In the genomic region with DNA sequence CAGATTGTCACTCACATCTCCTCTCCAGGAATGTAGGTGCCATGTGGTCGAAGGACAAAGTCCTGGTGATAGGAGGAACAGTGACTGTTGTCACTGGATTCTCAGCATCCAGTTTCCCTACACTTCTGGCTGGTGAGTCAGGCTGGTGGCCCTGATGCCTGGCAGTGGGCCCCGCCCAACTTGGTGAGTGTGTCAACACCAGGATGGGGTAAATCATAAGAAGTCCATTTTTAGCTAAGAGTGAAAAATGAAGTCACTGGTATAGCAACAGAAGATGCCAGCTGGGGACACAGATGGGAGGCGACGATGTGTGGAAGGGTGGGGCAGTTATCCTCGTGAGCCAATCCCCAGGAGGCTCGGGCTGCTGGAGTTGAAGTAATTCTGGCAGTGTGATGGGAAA, we compare ENCODE assay signal across 9 mouse cellular contexts. TPM values are rescaled to one million over a fixed set of nuclear protein-coding genes. Genes with fewer than 3 reads are reported as not detected.
DNase-seq lines count a peak whose midpoint lies in the region; ATAC-seq lines count a peak whose summit lies in the region.
"Had no signal": no experiment of that assay in that cellular context is flagged by ENCODE, and none has a peak within 500 bp of the region (broad histone marks: within the 10 kb centered on the region; RNA-seq: fewer than 3 reads in every experiment).

No protein-coding gene starts in this region.

- no peak overlapping the region for H3K9ac ChIP-seq in heart, embryonic 11.5 days (ENCODE audit: low read depth, low read length)
- no peak overlapping the region for H3K9ac ChIP-seq in hindbrain, embryonic 12.5 days
- H3K9ac ChIP-seq: hindbrain, embryonic 15.5 days had no signal

- no peaks in the 10 kb centered on the region for H3K9me3 ChIP-seq in heart, embryonic 10.5 days
- H3K9me3 ChIP-seq in heart, embryonic 11.5 days (replicated peaks; ENCODE audit: control insufficient read depth, low read length), result no peaks in the 10 kb centered on the region
- no peaks in the 10 kb centered on the region for H3K9me3 ChIP-seq in hindbrain, embryonic 12.5 days (replicated peaks)
- H3K9me3 ChIP-seq: hindbrain, embryonic 15.5 days had no signal

- no peak overlapping the region for H3K27ac ChIP-seq in heart, embryonic 10.5 days
- no peak overlapping the region for H3K27ac ChIP-seq in heart, embryonic 11.5 days (ENCODE audit: low read depth, low read length)
- H3K27ac ChIP-seq in hindbrain, embryonic 12.5 days, result no peak overlapping the region
- H3K27ac ChIP-seq: hindbrain, embryonic 15.5 days had no signal

- WGBS in heart, embryonic 10.5 days, result 59% methylated on average over 6 of the region's 6 CpGs
- WGBS in heart, embryonic 11.5 days (ENCODE audit: insufficient replicate concordance), result 60% methylated on average over 6 of the region's 6 CpGs
- WGBS in hindbrain, embryonic 12.5 days, result 62% methylated on average over 6 of the region's 6 CpGs

- no peaks in the 10 kb centered on the region for H3K36me3 ChIP-seq in heart, embryonic 10.5 days
- H3K36me3 ChIP-seq in heart, embryonic 11.5 days (ENCODE audit: control insufficient read depth, insufficient read depth, low read length), result no peaks in the 10 kb centered on the region
- H3K36me3 ChIP-seq in hindbrain, embryonic 12.5 days, result no peaks in the 10 kb centered on the region
- H3K36me3 ChIP-seq: hindbrain, embryonic 15.5 days had no signal

- no peak overlapping the region for H3K4me2 ChIP-seq in heart, embryonic 11.5 days
- no peak overlapping the region for H3K4me2 ChIP-seq in hindbrain, embryonic 12.5 days (replicated peaks)
- H3K4me2 ChIP-seq: hindbrain, embryonic 15.5 days had no signal

- no peaks in the 10 kb centered on the region for H3K27me3 ChIP-seq in heart, embryonic 10.5 days (ENCODE audit: insufficient read depth, poor library complexity, severe bottlenecking)
- no peaks in the 10 kb centered on the region for H3K27me3 ChIP-seq in heart, embryonic 11.5 days (ENCODE audit: control insufficient read depth, insufficient read depth, low read length)
- no peaks in the 10 kb centered on the region for H3K27me3 ChIP-seq in hindbrain, embryonic 12.5 days
- H3K27me3 ChIP-seq: hindbrain, embryonic 15.5 days had no signal

- ATAC-seq in heart, embryonic 11.5 days (replicated peaks; ENCODE audit: insufficient number of reproducible peaks, low FRiP score, low TSS enrichment), result no peak
- no peak for ATAC-seq in hindbrain, embryonic 12.5 days (ENCODE audit: low FRiP score)

- H3K4me1 ChIP-seq in heart, embryonic 10.5 days, result no peaks in the 10 kb centered on the region
- no peaks in the 10 kb centered on the region for H3K4me1 ChIP-seq in heart, embryonic 11.5 days (ENCODE audit: control insufficient read depth, insufficient read depth, low read length)
- H3K4me1 ChIP-seq in hindbrain, embryonic 12.5 days, result no peaks in the 10 kb centered on the region
- H3K4me1 ChIP-seq: hindbrain, embryonic 15.5 days had no signal

- DNase-seq in heart, embryonic 10.5 days (ENCODE audit: low spot score), result peak; percentile 72
- peak; percentile 79 to 82 for DNase-seq in adrenal gland, postnatal 36 days
- peak; percentile 36 to 46 for DNase-seq in layer of hippocampus, postnatal 10 days (ENCODE audit: low spot score in 2 of 2)
- peak; percentile 85 to 92 for DNase-seq in right cerebral cortex, postnatal 10 days (ENCODE audit: low spot score in 2 of 2)
- DNase-seq in T-cell, adult 2 months (ENCODE audit: low spot score), result no peak
- DNase-seq in ovary, postnatal 36 days (ENCODE audit: low spot score), result no peak

- no peak overlapping the region for H3K4me3 ChIP-seq in heart, embryonic 10.5 days
- no peak overlapping the region for H3K4me3 ChIP-seq in heart, embryonic 11.5 days (ENCODE audit: low read depth, low read length)
- H3K4me3 ChIP-seq in hindbrain, embryonic 12.5 days, result no peak overlapping the region
- H3K4me3 ChIP-seq: hindbrain, embryonic 15.5 days had no signal

RNA-seq across cellular contexts. Expression of gene Lipc, which starts 46.7 kb away (rescaled TPM):
- 0.11 and 1.9 TPM in 2 replicates for polyA plus RNA-seq in heart, embryonic 10.5 days (2016; fragmentation: Nextera tagmentation; extraction: Ambion mirVana)
- 0.21 and 0.56 TPM in 2 replicates for polyA plus RNA-seq in heart, embryonic 11.5 days (2014; fragmentation: Nextera tagmentation; extraction: Ambion mirVana)
- total RNA-seq in adrenal gland, postnatal 36 days (2021), result under 1 TPM in 1 of 2 experiments, not detected in 1; 0.36 TPM
- total RNA-seq in layer of hippocampus, postnatal 10 days (2021), result 1 to 10 TPM in 1 of 2 experiments, under 1 TPM in 1; 0.82 to 1.1 TPM
- polyA plus RNA-seq in hindbrain, embryonic 12.5 days (2016; fragmentation: Nextera tagmentation; extraction: Ambion mirVana), result 0.70 TPM in 1 of 2 replicates, not detected in the other
- polyA plus RNA-seq: hindbrain, embryonic 15.5 days had no signal

Comparison
In these comparisons a context has a peak if more than half of its experiments do, and no peak if none do; other contexts are left out.
1. DNase-seq: peak in heart, embryonic 10.5 days (single experiment), adrenal gland, postnatal 36 days (2 of 2), layer of hippocampus, postnatal 10 days (2 of 2) and right cerebral cortex, postnatal 10 days (2 of 2); none in T-cell, adult 2 months (single experiment) and ovary, postnatal 36 days (single experiment).